ENCODE assay signal across 7 mouse cellular contexts in genomic region chr3:53041411-53042239, GRCm38 (mm10). TPM values are rescaled to one million over a fixed set of nuclear protein-coding genes. Genes with fewer than 3 reads are reported as not detected.
DNase-seq lines count a peak whose midpoint lies in the region; ATAC-seq lines count a peak whose summit lies in the region.

Gene Lhfp, plus strand, starts transcription at chr3:53041528.

- H3K9ac ChIP-seq in hindbrain, embryonic 15.5 days: peak within 1 kb of the TSS; percentile 52

- H3K27me3 ChIP-seq in hindbrain, embryonic 15.5 days: 0 out of 2 replicates have a peak, but pooled peaks cover 2% of the 10 kb centered on the region
- H3K27me3 ChIP-seq in megakaryocyte, embryonic 14.5 days (replicated peaks): peaks cover 60% of the 10 kb centered on the region

- DNase-seq in adrenal gland, adult 2 months: peak; percentile 74
- peak; percentile 39 to 48 for DNase-seq in cerebellum, postnatal 4 days (ENCODE audit: low spot score in 2 of 2)
- DNase-seq in gastrocnemius, adult 8-10 months (ENCODE audit: low spot score in 2 of 2): peak; percentile 48 to 61
- DNase-seq in left cerebral cortex, postnatal 10 days (ENCODE audit: extremely low spot score in 1 of 2, low spot score in 2 of 2): peak; percentile 34 to 85
- peak; percentile 61 for DNase-seq in right cerebral cortex, postnatal 4 days

- peaks cover 32% of the 10 kb centered on the region for H3K4me1 ChIP-seq in hindbrain, embryonic 15.5 days (replicated peaks)
- peaks cover 37% of the 10 kb centered on the region for H3K4me1 ChIP-seq in megakaryocyte, embryonic 14.5 days

- H3K4me3 ChIP-seq in hindbrain, embryonic 15.5 days: peak within 1 kb of the TSS; percentile 75
- H3K4me3 ChIP-seq in megakaryocyte, embryonic 14.5 days (replicated peaks): peak within 1 kb of the TSS; percentile 92

- peak; percentile 89 for ATAC-seq in hindbrain, embryonic 15.5 days (ENCODE audit: low FRiP score, low read depth)

- peak within 1 kb of the TSS; percentile 71 for H3K27ac ChIP-seq in hindbrain, embryonic 15.5 days (replicated peaks)

- under 1% methylated on average over 56 of the region's 58 CpGs for WGBS in hindbrain, embryonic 15.5 days

- intact Hi-C loops in left cerebral cortex, postnatal 10 days (cut with DNase I): loop anchor here (5.0 to 10.0 kb wide), 2 partner anchors 203 to 286 kb away; no protein-coding TSS in a partner anchor

- no peaks in the 10 kb centered on the region for H3K36me3 ChIP-seq in hindbrain, embryonic 15.5 days
- no peaks in the 10 kb centered on the region for H3K36me3 ChIP-seq in megakaryocyte, embryonic 14.5 days (replicated peaks; ENCODE audit: low read length)

- no peaks in the 10 kb centered on the region for H3K9me3 ChIP-seq in hindbrain, embryonic 15.5 days
- 0 out of 2 replicates have a peak, but pooled peaks cover 4% of the 10 kb centered on the region for H3K9me3 ChIP-seq in megakaryocyte, embryonic 14.5 days

- peak within 1 kb of the TSS; percentile 92 for H3K4me2 ChIP-seq in hindbrain, embryonic 15.5 days

RNA-seq across cellular contexts. Expression of gene Lhfp, which starts in this region (rescaled TPM):
- total RNA-seq in adrenal gland, adult 2 months (2021): 10 to 100 TPM; 18.9 to 36.1 TPM
- 25.8 and 28.3 TPM in 2 replicates for polyA plus RNA-seq in adrenal gland, adult 2 months (2012; rRNA removed)
- 10 to 100 TPM in 1 of 4 experiments, 1 to 10 TPM in 3; 5.4 to 10.3 (median 7.5) TPM for total RNA-seq in gastrocnemius, adult 8-10 months (2022)
- polyA plus RNA-seq in hindbrain, embryonic 15.5 days (2015; fragmentation: Nextera tagmentation; extraction: Ambion mirVana): 64.8 and 69.7 TPM in 2 replicates
- total RNA-seq in left cerebral cortex, postnatal 10 days (2021): 10 to 100 TPM; 39.1 to 43.8 TPM
- polyA plus RNA-seq in megakaryocyte, embryonic 14.5 days (2012; ENCODE audit: insufficient read depth, low replicate concordance): 1.0 TPM in 1 of 2 replicates, not detected in the other

Comparison
In these comparisons a context has a peak if more than half of its experiments do, and no peak if none do; other contexts are left out.
1. Peak in every context shown above with its lines: DNase-seq, ATAC-seq, H3K4me3 ChIP-seq and H3K27ac ChIP-seq.
2. RNA of gene Lhfp (polyA plus RNA-seq): 64.8 to 69.7 TPM in hindbrain, embryonic 15.5 days and 25.8 to 28.3 TPM in adrenal gland, adult 2 months; 1.0 TPM in megakaryocyte, embryonic 14.5 days; every median in the first group is over 10 times any median in the second.